Mouse (Mus musculus) thymus, adult 18-20 months (tissue): ENCODE results near the gene Gm10719.
"Not testable (repeated sequence)": the region's sequence is repeated elsewhere in the genome, so short reads cannot be mapped to it uniquely, and the experiment has no call there.

Experiments used
- DNase-seq, 2 experiments: peaks; one replicate each; pipeline ENCODE4 v3.0.0; 2022; ENCODE audit warnings: mixed read lengths in 2 of 2

Gm10719 gene

GRCm38 (mm10) chr9:3017108-3017507 lies at the start of gene Gm10719:
Gene Gm10719 (plus strand): TSS chr9:3017408.
- not testable (repeated sequence) for DNase-seq

- DNase-seq, result not testable (repeated sequence)
These were observed 16.7 kb upstream of the Gm10719 start, which contains the start of gene Gm10722 for GRCm38 (mm10) chr9:3000445-3000972. Gene Gm10722 (plus strand): TSS chr9:3000922.

DNA sequence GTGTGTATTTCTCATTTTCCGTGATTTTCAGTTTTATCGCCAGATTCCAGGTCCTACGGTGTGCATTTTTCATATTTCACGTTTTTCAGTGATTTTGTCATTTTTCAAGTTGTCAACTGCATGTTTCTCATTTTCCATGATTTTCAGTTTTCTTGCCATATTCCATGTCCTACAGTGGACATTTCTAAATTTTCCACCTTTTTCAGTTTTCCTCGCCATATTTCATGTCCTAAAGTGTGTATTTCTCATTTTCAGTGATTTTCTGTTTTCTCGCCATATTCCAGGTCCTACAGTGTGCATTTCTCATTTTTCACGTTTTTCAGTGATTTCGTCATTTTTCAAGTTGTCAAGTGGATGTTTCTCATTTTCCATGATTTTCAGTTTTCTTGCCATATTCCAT lies 16.2 kb upstream of the Gm10719 start:
- DNase-seq, result not testable (repeated sequence)

GRCm38 (mm10) chr9:3001948-3002659 lies 15.1 kb upstream of the Gm10719 start:
- peak; percentile 3 to 77 for DNase-seq

DNA sequence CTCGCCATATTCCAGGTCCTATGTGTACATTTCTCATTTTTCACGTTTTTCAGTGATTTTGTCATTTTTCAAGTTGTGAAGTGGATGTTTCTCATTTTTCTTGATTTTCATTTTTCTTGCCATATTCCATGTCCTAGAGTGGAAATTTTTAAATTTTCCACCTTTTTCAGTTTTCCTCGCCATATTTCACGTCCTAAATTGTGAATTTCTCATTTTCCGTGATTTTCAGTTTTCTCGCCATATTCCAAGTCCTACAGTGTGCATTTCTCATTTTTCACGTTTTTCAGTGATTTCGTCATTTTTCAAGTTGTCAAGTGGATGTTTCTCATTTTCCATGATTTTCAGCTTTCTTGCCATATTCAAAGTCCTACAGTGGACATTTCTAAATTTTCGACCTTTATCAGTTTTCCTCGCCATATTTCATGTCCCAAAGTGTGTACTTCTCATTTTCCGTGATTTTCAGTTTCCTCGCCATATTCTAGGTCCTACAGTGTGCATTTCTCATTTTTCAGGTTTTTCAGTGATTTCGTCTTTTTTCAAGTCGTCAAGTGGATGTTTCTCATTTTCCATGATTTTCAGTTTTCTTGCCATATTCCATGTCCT lies 14.3 kb upstream of the Gm10719 start, which contains the start of gene Gm11168:
TSS of gene Gm11168 (plus strand) at position 553 of the 603 bp plus-strand sequence.
- DNase-seq, result not testable (repeated sequence)

DNA sequence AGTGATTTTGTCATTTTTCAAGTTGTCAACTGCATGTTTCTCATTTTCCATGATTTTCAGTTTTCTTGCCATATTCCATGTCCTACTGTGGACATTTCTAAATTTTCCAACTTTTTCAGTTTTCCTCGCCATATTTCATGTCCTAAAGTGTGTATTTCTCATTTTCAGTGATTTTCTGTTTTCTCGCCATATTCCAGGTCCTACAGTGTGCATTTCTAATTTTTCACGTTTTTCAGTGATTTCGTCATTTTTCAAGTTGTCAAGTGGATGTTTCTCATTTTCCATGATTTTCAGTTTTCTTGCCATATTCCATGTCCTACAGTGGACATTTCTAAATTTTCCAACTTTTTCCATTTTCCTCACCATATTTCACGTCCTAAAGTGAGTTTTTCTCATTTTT lies 11.0 kb upstream of the Gm10719 start:
- DNase-seq, result not testable (repeated sequence)

DNA sequence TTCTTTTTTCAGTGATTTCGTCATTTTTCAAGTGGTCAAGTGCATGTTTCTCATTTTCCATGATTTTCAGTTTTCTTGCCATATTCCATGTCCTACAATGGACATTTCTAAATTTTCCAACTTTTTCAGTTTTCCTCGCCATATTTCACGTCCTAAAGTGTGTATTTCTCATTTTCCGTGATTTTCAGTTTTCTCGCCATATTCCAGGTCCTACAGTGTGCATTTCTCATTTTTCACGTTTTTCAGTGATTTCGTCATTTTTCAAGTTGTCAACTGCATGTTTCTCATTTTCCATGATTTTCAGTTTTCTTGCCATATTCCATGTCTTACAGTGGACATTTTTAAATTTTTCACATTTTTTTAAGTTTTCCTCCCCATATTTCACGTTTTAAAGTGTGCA lies 10.6 kb upstream of the Gm10719 start:
- DNase-seq, result peak; percentile 19 to 81

DNA sequence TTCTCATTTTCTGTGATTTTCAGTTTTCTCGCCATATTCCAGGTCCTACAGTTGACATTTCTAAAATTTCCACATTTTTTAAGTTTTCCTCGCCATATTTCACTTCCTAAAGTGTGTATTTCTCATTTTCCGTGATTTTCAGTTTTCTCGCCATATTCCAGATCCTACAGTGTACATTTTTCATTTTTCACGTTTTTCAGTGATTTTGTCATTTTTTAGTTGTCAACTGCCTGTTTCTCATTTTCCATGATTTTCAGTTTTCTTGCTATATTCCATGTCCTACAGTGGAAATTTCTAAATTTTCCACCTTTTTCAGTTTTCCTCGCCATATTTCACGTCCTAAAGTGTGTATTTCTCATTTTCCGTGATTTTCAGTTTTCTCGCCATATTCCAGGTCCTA lies 9.9 kb upstream of the Gm10719 start:
- not testable (repeated sequence) for DNase-seq

- not testable (repeated sequence) for DNase-seq
These were observed 7.9 kb upstream of the Gm10719 start for GRCm38 (mm10) chr9:3009331-3009730.

DNA sequence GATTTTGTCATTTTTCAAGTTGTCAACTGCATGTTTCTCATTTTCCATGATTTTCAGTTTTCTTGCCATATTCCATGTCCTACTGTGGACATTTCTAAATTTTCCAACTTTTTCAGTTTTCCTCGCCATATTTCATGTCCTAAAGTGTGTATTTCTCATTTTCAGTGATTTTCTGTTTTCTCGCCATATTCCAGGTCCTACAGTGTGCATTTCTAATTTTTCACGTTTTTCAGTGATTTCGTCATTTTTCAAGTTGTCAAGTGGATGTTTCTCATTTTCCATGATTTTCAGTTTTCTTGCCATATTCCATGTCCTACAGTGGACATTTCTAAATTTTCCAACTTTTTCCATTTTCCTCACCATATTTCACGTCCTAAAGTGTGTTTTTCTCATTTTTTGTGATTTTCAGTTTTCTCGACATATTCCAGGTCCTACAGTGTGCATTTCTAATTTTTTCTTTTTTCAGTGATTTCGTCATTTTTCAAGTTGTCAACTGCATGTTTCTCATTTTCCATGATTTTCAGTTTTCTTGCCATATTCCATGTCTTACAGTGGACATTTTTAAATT lies 5.1 kb upstream of the Gm10719 start:
- DNase-seq, result not testable (repeated sequence)

- DNase-seq, result not testable (repeated sequence)
These were observed 4.4 kb upstream of the Gm10719 start, which contains the start of gene Gm10721 for GRCm38 (mm10) chr9:3012733-3013279. Gene Gm10721 (plus strand): TSS chr9:3013140.

DNA sequence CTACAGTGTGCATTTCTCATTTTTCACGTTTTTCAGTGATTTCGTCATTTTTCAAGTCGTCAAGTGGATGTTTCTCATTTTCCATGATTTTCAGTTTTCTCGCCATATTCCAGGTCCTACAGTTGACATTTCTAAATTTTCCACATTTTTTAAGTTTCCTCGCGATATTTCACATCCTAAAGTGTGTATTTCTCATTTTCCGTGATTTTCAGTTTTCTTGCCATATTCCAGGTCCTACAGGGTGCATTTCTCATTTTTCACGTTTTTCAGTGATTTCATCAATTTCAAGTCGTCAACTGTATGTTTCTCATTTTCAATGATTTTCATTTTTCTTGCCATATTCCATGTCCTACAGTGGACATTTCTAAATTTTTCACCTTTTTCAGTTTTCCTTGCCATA lies 1.9 kb upstream of the Gm10719 start, which contains the start of gene Gm10720:
TSS of gene Gm10720 (plus strand) at position 301 of the 400 bp plus-strand sequence.
- DNase-seq, result not testable (repeated sequence)

- not testable (repeated sequence) for DNase-seq
These were observed 1.3 kb upstream of the Gm10719 start for GRCm38 (mm10) chr9:3015896-3016295.

GRCm38 (mm10) chr9:3018944-3019343 lies 1.7 kb downstream of the Gm10719 start:
- peak in 1 of 2 experiments; percentile 14 for DNase-seq

DNA sequence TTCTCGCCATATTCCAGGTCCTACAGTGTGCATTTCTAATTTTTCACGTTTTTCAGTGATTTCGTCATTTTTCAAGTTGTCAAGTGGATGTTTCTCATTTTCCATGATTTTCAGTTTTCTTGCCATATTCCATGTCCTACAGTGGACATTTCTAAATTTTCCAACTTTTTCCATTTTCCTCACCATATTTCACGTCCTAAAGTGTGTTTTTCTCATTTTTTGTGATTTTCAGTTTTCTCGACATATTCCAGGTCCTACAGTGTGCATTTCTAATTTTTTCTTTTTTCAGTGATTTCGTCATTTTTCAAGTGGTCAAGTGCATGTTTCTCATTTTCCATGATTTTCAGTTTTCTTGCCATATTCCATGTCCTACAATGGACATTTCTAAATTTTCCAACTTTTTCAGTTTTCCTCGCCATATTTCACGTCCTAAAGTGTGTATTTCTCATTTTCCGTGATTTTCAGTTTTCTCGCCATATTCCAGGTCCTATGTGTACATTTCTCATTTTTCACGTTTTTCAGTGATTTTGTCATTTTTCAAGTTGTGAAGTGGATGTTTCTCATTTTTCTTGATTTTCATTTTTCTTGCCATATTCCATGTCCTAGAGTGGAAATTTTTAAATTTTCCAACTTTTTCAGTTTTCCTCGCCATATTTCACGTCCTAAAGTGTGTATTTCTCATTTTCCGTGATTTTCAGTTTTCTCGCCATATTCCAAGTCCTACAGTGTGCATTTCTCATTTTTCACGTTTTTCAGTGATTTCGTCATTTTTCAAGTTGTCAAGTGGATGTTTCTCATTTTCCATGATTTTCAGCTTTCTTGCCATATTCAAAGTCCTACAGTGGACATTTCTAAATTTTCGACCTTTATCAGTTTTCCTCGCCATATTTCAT lies 2.9 kb downstream of the Gm10719 start:
- DNase-seq, result peak in 1 of 2 experiments; percentile 14

- DNase-seq, result peak in 1 of 2 experiments; percentile 29
These were observed 5.3 kb downstream of the Gm10719 start for GRCm38 (mm10) chr9:3022316-3023008.

GRCm38 (mm10) chr9:3023312-3023984 lies 6.2 kb downstream of the Gm10719 start, which contains the start of gene Gm10718:
Gene Gm10718 (plus strand): TSS chr9:3023547.
- not testable (repeated sequence) for DNase-seq

DNA sequence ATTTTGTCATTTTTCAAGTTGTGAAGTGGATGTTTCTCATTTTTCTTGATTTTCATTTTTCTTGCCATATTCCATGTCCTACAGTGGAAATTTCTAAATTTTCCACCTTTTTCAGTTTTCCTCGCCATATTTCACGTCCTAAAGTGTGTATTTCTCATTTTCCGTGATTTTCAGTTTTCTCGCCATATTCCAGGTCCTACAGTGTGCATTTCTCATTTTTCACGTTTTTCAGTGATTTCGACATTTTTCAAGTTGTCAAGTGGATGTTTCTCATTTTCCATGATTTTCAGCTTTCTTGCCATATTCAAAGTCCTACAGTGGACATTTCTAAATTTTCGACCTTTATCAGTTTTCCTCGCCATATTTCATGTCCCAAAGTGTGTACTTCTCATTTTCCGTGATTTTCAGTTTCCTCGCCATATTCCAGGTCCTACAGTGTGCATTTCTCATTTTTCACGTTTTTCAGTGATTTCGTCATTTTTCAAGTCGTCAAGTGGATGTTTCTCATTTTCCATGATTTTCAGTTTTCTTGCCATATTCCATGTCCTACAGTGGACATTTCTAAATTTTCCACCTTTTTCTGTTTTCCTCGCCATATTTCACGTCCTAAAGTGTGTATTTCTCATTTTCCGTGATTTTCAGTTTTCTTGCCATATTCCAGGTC lies 6.9 kb downstream of the Gm10719 start:
- peak; percentile 3 to 74 for DNase-seq

- peak in 1 of 2 experiments; percentile 12 for DNase-seq
These were observed 7.8 kb downstream of the Gm10719 start, which contains the start of gene Gm10717 for GRCm38 (mm10) chr9:3024912-3025467. Gene Gm10717 (plus strand): TSS chr9:3025417.
